Mouse (Mus musculus) thymus, adult 2 months (tissue): ENCODE results near the gene Ric1.

Experiments
- CTCF ChIP-seq: fragments of 200-500 bp; IDR thresholded peaks from 2 replicates; pipeline ENCODE4 v1.5.1; 2012; ENCODE audit warnings: mild to moderate bottlenecking, control low read depth, low read length, moderate library complexity, borderline replicate concordance; ENCODE audit not compliant: control insufficient read depth, poor library complexity, insufficient read depth; ENCODE audit errors: extremely low read depth
- POLR2A ChIP-seq: fragments of 200-500 bp; IDR thresholded peaks from 2 replicates; pipeline ENCODE4 v1.6.1; 2012; ENCODE audit warnings: mild to moderate bottlenecking, low read length, control low read depth, moderate library complexity; ENCODE audit not compliant: control insufficient read depth, poor library complexity, insufficient read depth; ENCODE audit errors: extremely low read depth

DNA sequence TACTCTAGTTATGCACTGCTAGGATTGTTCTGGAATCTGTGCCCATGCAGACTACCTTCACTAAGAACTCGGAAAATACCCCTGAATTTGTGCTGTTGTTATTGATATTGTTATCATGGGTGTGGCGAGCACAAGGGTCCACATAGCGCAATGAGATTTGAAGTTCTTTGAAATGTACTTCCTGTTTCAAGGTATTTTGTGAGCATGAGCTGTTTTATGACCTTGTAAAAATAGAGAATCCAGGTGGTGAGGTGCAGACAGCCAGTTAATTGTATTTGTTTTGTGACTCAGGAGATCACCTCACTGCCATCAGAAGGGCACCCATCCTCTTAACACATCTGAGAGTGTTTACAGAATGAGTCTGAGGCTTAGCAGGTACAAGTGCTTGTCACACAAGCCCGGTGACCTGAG lies 46.9 kb upstream of the Ric1 start:
- no peak for TF ChIP-seq POLR2A
- no peak for TF ChIP-seq CTCF
